Mouse (Mus musculus): ENCODE measurements around the gene Atxn2.

- no peak for TF ChIP-seq CTCF (IDR thresholded peaks at IDR 0.05; ENCODE audit: low read depth, low read length)
- TF ChIP-seq POLR2A (IDR thresholded peaks at IDR 0.05; ENCODE audit: borderline replicate concordance, low read depth, low read length), result no peak
Measured at GRCm38 (mm10) chr5:121701111-121701769, 9.9 kb upstream of the Atxn2 start.
